Mouse (Mus musculus) neural tube, embryonic 13.5 days (tissue): Measurements from ENCODE around the gene Zmym6. TPM values are rescaled to one million over a fixed set of nuclear protein-coding genes. Genes with fewer than 3 reads are reported as not detected.

ENCODE experiments used
- ATAC-seq: fragments of 200-750 bp; cut with Nextera tagmentation; 2 replicates; pipeline ENCODE4 v1.8.0; 2017; ENCODE audit warnings: low read depth, mild to moderate bottlenecking, moderate TSS enrichment, moderate library complexity
- H3K27ac ChIP-seq: fragments of 300-500 bp; sonication (generic); replicated peaks from 2 replicates; pipeline ENCODE4 v1.5.1; 2015; ENCODE audit warnings: moderate library complexity, mild to moderate bottlenecking, inconsistent platforms
- H3K27me3 ChIP-seq: fragments of 300-500 bp; sonication (generic); 2 replicates; pipeline ENCODE4 v1.6.1; 2015; ENCODE audit warnings: mild to moderate bottlenecking, inconsistent platforms
- H3K36me3 ChIP-seq: fragments of 300-500 bp; sonication (generic); 2 replicates; pipeline ENCODE4 v1.6.1; 2015; ENCODE audit warnings: mild to moderate bottlenecking, inconsistent platforms
- H3K4me1 ChIP-seq: fragments of 300-500 bp; sonication (generic); replicated peaks from 2 replicates; pipeline ENCODE4 v1.6.1; 2015; ENCODE audit warnings: inconsistent platforms
- H3K4me2 ChIP-seq: fragments of 300-500 bp; sonication (generic); 2 replicates; pipeline ENCODE4 v1.6.1; 2015; ENCODE audit warnings: inconsistent platforms, mild to moderate bottlenecking, moderate library complexity
- H3K4me3 ChIP-seq: fragments of 300-500 bp; sonication (generic); 2 replicates; pipeline ENCODE4 v1.5.1; 2015; ENCODE audit warnings: mild to moderate bottlenecking, inconsistent platforms
- H3K9ac ChIP-seq: fragments of 300-500 bp; sonication (generic); 2 replicates; pipeline ENCODE4 v1.6.1; 2015; ENCODE audit warnings: moderate library complexity, mild to moderate bottlenecking, inconsistent platforms
- H3K9me3 ChIP-seq: fragments of 300-500 bp; sonication (generic); 2 replicates; pipeline ENCODE4 v1.6.1; 2016; ENCODE audit warnings: inconsistent platforms
- WGBS: fragments of 180-500 bp; shearing (Covaris S2); methylation state at CpG from one replicate; pipeline ENCODE4 v1.1.7; 2015; 5-methylcytosine and 5-hydroxymethylcytosine counted together
- polyA plus RNA-seq: library from polyadenylated mRNA; unstranded; fragments of >200 nt; fragmentation: Nextera tagmentation; extraction: Ambion mirVana; gene quantifications from 2 replicates; pipeline ENCODE4 v1.2.1, GENCODE M21; 2015

Zmym6 gene
- polyA plus RNA-seq, 1 experiment from 2014 or later, result 29.2 TPM

GRCm38 (mm10) chr4:127169346-127170221 lies 92.4 kb downstream of the Zmym6 start:
- peaks cover 36% of the 10 kb centered on the region for H3K27me3 ChIP-seq
- H3K9ac ChIP-seq, result peak overlapping the region; percentile 94
- peaks cover 65% of the 10 kb centered on the region for H3K4me1 ChIP-seq
- WGBS, result 2% methylated on average over 50 of the region's 51 CpGs
- ATAC-seq, result peak; percentile 50
- peak overlapping the region; percentile 78 for H3K4me2 ChIP-seq
- H3K4me3 ChIP-seq, result peak overlapping the region; percentile 90
- H3K36me3 ChIP-seq, result no peaks in the 10 kb centered on the region
- H3K9me3 ChIP-seq, result no peaks in the 10 kb centered on the region
- peak overlapping the region; percentile 87 for H3K27ac ChIP-seq

- ATAC-seq, result no peak
- WGBS, result 19% methylated on average over 5 of the region's 5 CpGs
- Histone ChIP-seq H3K9ac (no peak overlapping the region), H3K4me3 (no peak overlapping the region), H3K9me3 (no peaks in the 10 kb centered on the region), H3K27ac (no peak overlapping the region; the same call in 1 of the 2 replicates), H3K4me2 (peak overlapping the region; percentile 78), H3K27me3 (peaks cover 31% of the 10 kb centered on the region), H3K4me1 (peaks cover 74% of the 10 kb centered on the region), H3K36me3 (no peaks in the 10 kb centered on the region)
Measured at GRCm38 (mm10) chr4:127170866-127171265, 93.7 kb downstream of the Zmym6 start.

- Histone ChIP-seq H3K27me3 (peaks cover 30% of the 10 kb centered on the region), H3K4me2 (peak overlapping the region; percentile 21; the same call in 1 of the 2 replicates), H3K4me3 (no peak overlapping the region), H3K36me3 (no peaks in the 10 kb centered on the region), H3K27ac (no peak overlapping the region), H3K9me3 (no peaks in the 10 kb centered on the region), H3K9ac (no peak overlapping the region), H3K4me1 (peaks cover 74% of the 10 kb centered on the region)
- ATAC-seq, result no peak
- 50% methylated on average over 4 of the region's 4 CpGs for WGBS
Measured at GRCm38 (mm10) chr4:127171341-127171905, 94.2 kb downstream of the Zmym6 start.

- ATAC-seq, result no peak
- H3K4me3 ChIP-seq, result no peak overlapping the region
- no peaks in the 10 kb centered on the region for H3K9me3 ChIP-seq
- no peak overlapping the region; the same call in 1 of the 2 replicates for H3K4me2 ChIP-seq
- H3K4me1 ChIP-seq, result peaks cover 74% of the 10 kb centered on the region
- WGBS, result 17% methylated on average over 7 of the region's 7 CpGs
- peak overlapping the region; percentile 6; the same call in 1 of the 2 replicates for H3K9ac ChIP-seq
- no peaks in the 10 kb centered on the region for H3K36me3 ChIP-seq
- no peak overlapping the region for H3K27ac ChIP-seq
- H3K27me3 ChIP-seq, result peaks cover 25% of the 10 kb centered on the region
Measured at GRCm38 (mm10) chr4:127172119-127172518, 94.9 kb downstream of the Zmym6 start.

GRCm38 (mm10) chr4:127172614-127173013 lies 95.4 kb downstream of the Zmym6 start:
- Histone ChIP-seq H3K4me2 (no peak overlapping the region; the same call in 1 of the 2 replicates), H3K36me3 (no peaks in the 10 kb centered on the region), H3K4me1 (peaks cover 70% of the 10 kb centered on the region), H3K9me3 (no peaks in the 10 kb centered on the region), H3K4me3 (no peak overlapping the region), H3K27ac (no peak overlapping the region), H3K27me3 (peaks cover 23% of the 10 kb centered on the region), H3K9ac (no peak overlapping the region; the same call in 1 of the 2 replicates)
- WGBS, result 63% methylated on average over 4 of the region's 4 CpGs
- no peak for ATAC-seq

GRCm38 (mm10) chr4:127173461-127173860 lies 96.3 kb downstream of the Zmym6 start:
- Histone ChIP-seq H3K4me1 (peaks cover 63% of the 10 kb centered on the region), H3K9ac (no peak overlapping the region), H3K36me3 (no peaks in the 10 kb centered on the region), H3K27me3 (peaks cover 23% of the 10 kb centered on the region), H3K4me2 (no peak overlapping the region; the same call in 1 of the 2 replicates), H3K4me3 (no peak overlapping the region), H3K9me3 (no peaks in the 10 kb centered on the region), H3K27ac (no peak overlapping the region)
- no peak for ATAC-seq
- WGBS, result 5% methylated on average over 8 of the region's 8 CpGs

Other genes starting within 250 kb of the Zmym6 start
- gene Zmym4, start 109.2 kb upstream of the Zmym6 start, polyA plus RNA-seq, result 26.7 and 27.6 TPM in 2 replicates
- 88.0 and 102 TPM in 2 replicates for gene Sfpq, start 56.1 kb upstream of the Zmym6 start, polyA plus RNA-seq
- 25.0 TPM in 2 replicates for gene Zmym1, start 16.2 kb upstream of the Zmym6 start, polyA plus RNA-seq
- gene Tmem35b, start 46.3 kb downstream of the Zmym6 start, polyA plus RNA-seq, result 18.6 and 18.8 TPM in 2 replicates
- 12.3 and 13.4 TPM in 2 replicates for gene Dlgap3, start 91.8 kb downstream of the Zmym6 start, polyA plus RNA-seq
- 57.9 and 60.3 TPM in 2 replicates for gene Smim12, start 166.4 kb downstream of the Zmym6 start, polyA plus RNA-seq
- 18.4 and 22.9 TPM in 2 replicates for gene Gja4, start 236.7 kb downstream of the Zmym6 start, polyA plus RNA-seq